Mouse (Mus musculus): ENCODE data around the gene Rprml. TPM values are rescaled to one million over a fixed set of nuclear protein-coding genes. Genes with fewer than 3 reads are reported as not detected.
A peak's percentile ranks its signal among the peaks of the same experiment; 100 is the strongest.

Gene Rprml
- polyA plus RNA-seq, 1 experiment from 2014 or later, result not detected

GRCm38 (mm10) chr11:103646301-103646700 is 3.1 kb upstream of the Rprml start:
- no peaks in the 10 kb centered on the region for H3K9me3 ChIP-seq
- H3K27ac ChIP-seq, result no peak overlapping the region
- peaks cover 53% of the 10 kb centered on the region for H3K27me3 ChIP-seq (replicated peaks)
- H3K4me3 ChIP-seq (replicated peaks), result no peak overlapping the region
- 73% methylated on average over 6 of the region's 6 CpGs for WGBS
- ATAC-seq (ENCODE audit: insufficient read depth, low FRiP score, low read depth), result no peak
- no peak overlapping the region for H3K4me2 ChIP-seq
- H3K9ac ChIP-seq, result no peak overlapping the region
- no peaks in the 10 kb centered on the region for H3K36me3 ChIP-seq
- peaks cover 14% of the 10 kb centered on the region for H3K4me1 ChIP-seq

- Histone ChIP-seq H3K4me2 (no peak overlapping the region), H3K27me3 (replicated peaks) (peaks cover 64% of the 10 kb centered on the region), H3K27ac (no peak overlapping the region), H3K4me1 (peaks cover 14% of the 10 kb centered on the region), H3K36me3 (no peaks in the 10 kb centered on the region), H3K9ac (no peak overlapping the region), H3K4me3 (replicated peaks) (no peak overlapping the region), H3K9me3 (no peaks in the 10 kb centered on the region)
- WGBS, result 11% methylated on average over 11 of the region's 11 CpGs
- ATAC-seq (ENCODE audit: insufficient read depth, low FRiP score, low read depth), result no peak
Observed at GRCm38 (mm10) chr11:103647921-103648620, 1.3 kb upstream of the Rprml start.

DNA sequence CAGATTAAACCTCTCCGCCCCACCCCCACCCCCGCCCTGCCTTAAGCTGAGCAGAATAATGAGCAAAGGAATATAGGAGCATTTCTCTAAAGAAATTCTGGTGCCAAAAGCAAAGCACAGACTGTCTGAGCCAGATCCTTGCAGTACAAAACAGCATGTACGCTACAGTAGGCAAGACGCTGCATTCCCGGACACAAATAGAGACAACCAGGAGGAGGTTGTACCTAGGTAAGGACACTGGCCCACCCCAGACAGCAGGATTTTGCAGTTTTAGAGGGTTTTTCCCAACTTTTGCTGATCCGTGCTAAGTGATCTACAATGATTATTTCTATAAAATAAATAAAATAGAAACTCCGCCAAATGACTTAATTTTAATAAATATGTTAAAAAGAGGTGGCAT is 714 bp upstream of the Rprml start:
- Histone ChIP-seq H3K27me3 (replicated peaks) (peaks cover 65% of the 10 kb centered on the region), H3K27ac (no peak overlapping the region)
- ATAC-seq (ENCODE audit: insufficient read depth, low FRiP score, low read depth), result no peak

DNA sequence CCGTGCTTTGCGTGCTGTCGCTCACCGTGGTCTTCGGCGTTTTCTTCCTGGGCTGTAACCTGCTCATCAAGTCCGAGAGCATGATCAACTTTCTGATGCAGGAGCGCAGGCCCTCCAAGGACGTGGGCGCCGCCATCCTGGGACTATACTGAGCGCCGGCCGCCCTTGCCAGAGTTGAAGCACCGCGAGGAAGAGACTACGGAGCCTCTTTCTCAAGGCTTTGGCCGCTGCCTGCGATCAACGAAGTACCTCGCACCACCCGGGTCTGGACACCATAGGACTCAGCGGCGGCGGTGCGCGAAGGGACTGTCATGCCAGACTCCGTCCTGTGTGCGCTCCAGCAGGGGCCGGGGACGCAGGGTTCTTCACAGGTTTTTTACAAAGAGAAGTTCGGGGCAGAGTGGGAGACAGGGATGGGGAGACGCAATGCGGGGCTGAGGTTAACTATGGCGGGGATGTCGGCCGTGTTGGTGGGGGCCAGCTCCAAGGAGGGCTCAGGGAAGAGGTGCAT is 668 bp downstream of the Rprml start:
- Histone ChIP-seq H3K9me3 (no peaks in the 10 kb centered on the region), H3K27ac (no peak overlapping the region), H3K9ac (no peak overlapping the region), H3K27me3 (replicated peaks) (peaks cover 70% of the 10 kb centered on the region), H3K4me2 (peak overlapping the region; percentile 71), H3K4me3 (replicated peaks) (peak overlapping the region; percentile 36), H3K36me3 (no peaks in the 10 kb centered on the region), H3K4me1 (peaks cover 14% of the 10 kb centered on the region)
- no peak for ATAC-seq (ENCODE audit: insufficient read depth, low FRiP score, low read depth)
- under 1% methylated on average over 37 of the region's 37 CpGs for WGBS

More for the DNA sequence above, 714 bp upstream of the Rprml start:
- no peak overlapping the region for H3K9ac ChIP-seq
- H3K9me3 ChIP-seq, result no peaks in the 10 kb centered on the region
- no peaks in the 10 kb centered on the region for H3K36me3 ChIP-seq
- WGBS, result 28% methylated on average over 7 of the region's 7 CpGs
- H3K4me2 ChIP-seq, result no peak overlapping the region; the same call in 1 of the 2 replicates
- peaks cover 14% of the 10 kb centered on the region for H3K4me1 ChIP-seq
- H3K4me3 ChIP-seq (replicated peaks), result no peak overlapping the region

DNA sequence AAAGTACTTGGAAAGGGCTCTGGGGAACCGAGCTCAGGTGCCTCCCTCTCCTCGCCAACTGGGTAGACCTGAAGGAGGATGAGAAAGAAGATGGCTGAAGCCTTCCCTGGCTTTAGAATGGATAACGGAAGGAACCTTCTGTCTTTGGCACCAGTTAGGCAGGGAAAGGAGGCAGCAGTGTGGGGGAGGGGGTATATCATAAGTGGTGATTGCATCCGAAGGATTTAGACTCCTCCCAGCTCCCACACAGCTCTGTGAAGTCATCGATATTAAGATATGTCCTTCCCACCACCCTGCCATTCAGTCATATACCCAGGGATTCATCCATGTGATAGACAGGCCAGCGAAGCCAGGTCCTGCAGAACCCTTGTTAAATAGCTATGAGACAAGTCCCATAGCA is 2.1 kb downstream of the Rprml start:
- Histone ChIP-seq H3K4me1 (peaks cover 14% of the 10 kb centered on the region), H3K9ac (no peak overlapping the region), H3K27me3 (replicated peaks) (peaks cover 75% of the 10 kb centered on the region), H3K36me3 (no peaks in the 10 kb centered on the region), H3K4me3 (replicated peaks) (no peak overlapping the region), H3K9me3 (no peaks in the 10 kb centered on the region), H3K4me2 (no peak overlapping the region), H3K27ac (no peak overlapping the region)
- WGBS, result 75% methylated on average over 6 of the region's 6 CpGs
- no peak for ATAC-seq (ENCODE audit: insufficient read depth, low FRiP score, low read depth)

GRCm38 (mm10) chr11:103653359-103653965 is 4.1 kb downstream of the Rprml start:
- Histone ChIP-seq H3K4me1 (peaks cover 14% of the 10 kb centered on the region), H3K9me3 (no peaks in the 10 kb centered on the region), H3K9ac (no peak overlapping the region), H3K4me3 (replicated peaks) (no peak overlapping the region), H3K27me3 (replicated peaks) (peaks cover 55% of the 10 kb centered on the region), H3K4me2 (no peak overlapping the region), H3K27ac (no peak overlapping the region), H3K36me3 (no peaks in the 10 kb centered on the region)
- WGBS, result 62% methylated on average over 10 of the region's 10 CpGs
- ATAC-seq (ENCODE audit: insufficient read depth, low FRiP score, low read depth), result no peak

DNA sequence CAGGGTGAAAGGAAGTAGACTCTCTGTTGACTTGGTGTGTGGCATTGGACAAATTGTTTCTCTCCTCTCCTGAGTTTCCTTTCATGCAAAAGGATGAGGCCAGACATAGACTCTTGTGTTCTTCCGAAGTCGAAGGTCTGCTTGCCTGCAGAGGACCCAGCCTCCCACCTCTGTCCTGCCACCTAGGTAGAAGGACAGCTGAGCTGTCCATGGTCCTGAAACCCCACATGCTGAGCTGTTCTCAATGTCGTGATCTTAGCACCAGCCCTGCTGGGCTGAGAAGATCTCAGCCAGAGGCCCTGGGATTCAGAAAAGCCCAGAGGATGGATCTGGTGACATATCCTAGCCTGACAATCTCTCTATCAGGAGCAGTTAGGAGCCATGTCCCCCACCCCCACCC is 7.2 kb downstream of the Rprml start:
- Histone ChIP-seq H3K9ac (no peak overlapping the region), H3K4me1 (no peaks in the 10 kb centered on the region), H3K36me3 (no peaks in the 10 kb centered on the region), H3K4me3 (replicated peaks) (no peak overlapping the region), H3K9me3 (no peaks in the 10 kb centered on the region), H3K27me3 (replicated peaks) (peaks cover 24% of the 10 kb centered on the region), H3K4me2 (no peak overlapping the region), H3K27ac (no peak overlapping the region)
- no peak for ATAC-seq (ENCODE audit: insufficient read depth, low FRiP score, low read depth)
- WGBS, result 9% methylated on average over 3 of the region's 3 CpGs

DNA sequence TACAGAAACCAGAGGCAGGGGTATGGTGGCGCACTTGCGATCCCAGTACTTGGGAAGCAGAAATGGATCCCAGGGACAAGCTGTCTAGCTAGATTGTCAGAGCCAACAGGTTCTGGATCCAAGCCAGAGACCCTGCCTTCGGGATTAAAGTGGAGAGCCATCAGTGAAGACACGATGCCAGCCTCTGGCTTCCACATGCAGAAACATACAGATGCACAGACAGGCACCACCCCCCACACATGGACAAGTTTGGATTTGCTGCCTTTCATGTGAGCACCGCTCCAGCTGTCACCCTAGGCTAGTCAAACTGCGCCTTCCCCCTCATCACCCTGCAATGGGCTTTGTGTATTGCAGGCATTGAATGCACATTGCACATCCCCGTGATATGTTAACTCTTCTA is 8.8 kb downstream of the Rprml start:
- Histone ChIP-seq H3K4me3 (replicated peaks) (no peak overlapping the region), H3K9ac (no peak overlapping the region), H3K4me1 (no peaks in the 10 kb centered on the region), H3K27ac (no peak overlapping the region), H3K36me3 (no peaks in the 10 kb centered on the region), H3K9me3 (no peaks in the 10 kb centered on the region), H3K27me3 (replicated peaks) (peaks cover 15% of the 10 kb centered on the region), H3K4me2 (no peak overlapping the region)
- no peak for ATAC-seq (ENCODE audit: insufficient read depth, low FRiP score, low read depth)
- WGBS, result 81% methylated on average over 7 of the region's 7 CpGs

GRCm38 (mm10) chr11:103661863-103662262 is 12.5 kb downstream of the Rprml start:
- H3K4me2 ChIP-seq, result no peak overlapping the region
- H3K36me3 ChIP-seq, result no peaks in the 10 kb centered on the region
- no peak overlapping the region for H3K4me3 ChIP-seq (replicated peaks)
- no peak for ATAC-seq (ENCODE audit: insufficient read depth, low FRiP score, low read depth)
- H3K27ac ChIP-seq, result no peak overlapping the region
- H3K27me3 ChIP-seq (replicated peaks), result no peaks in the 10 kb centered on the region
- 48% methylated on average over 4 of the region's 4 CpGs for WGBS
- no peaks in the 10 kb centered on the region for H3K4me1 ChIP-seq
- no peak overlapping the region for H3K9ac ChIP-seq
- H3K9me3 ChIP-seq, result no peaks in the 10 kb centered on the region

DNA sequence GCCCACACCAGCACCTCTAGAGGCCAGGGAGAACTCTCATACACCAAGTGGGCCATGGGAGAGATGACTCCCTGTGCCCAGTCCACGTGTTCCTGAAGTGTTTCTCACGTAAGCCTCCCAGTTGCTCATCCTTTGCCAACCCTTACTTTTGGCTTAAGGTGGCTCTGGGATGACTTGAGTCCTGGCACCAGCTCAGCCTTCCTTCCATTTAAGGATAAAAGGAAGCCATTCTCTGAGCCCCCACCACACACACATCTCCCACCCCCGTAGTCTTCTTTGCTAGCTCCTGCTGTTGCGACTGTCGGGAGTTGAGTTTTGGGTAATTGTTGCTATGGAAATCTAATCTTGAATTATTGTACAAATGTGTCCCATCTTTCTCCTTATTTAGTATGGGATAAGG is 13.2 kb downstream of the Rprml start:
- Histone ChIP-seq H3K9me3 (no peaks in the 10 kb centered on the region), H3K4me1 (no peaks in the 10 kb centered on the region), H3K4me3 (replicated peaks) (no peak overlapping the region), H3K36me3 (no peaks in the 10 kb centered on the region), H3K9ac (no peak overlapping the region), H3K27me3 (replicated peaks) (no peaks in the 10 kb centered on the region), H3K27ac (no peak overlapping the region), H3K4me2 (no peak overlapping the region)
- ATAC-seq (ENCODE audit: insufficient read depth, low FRiP score, low read depth), result no peak
- 85% methylated on average over 5 of the region's 5 CpGs for WGBS

DNA sequence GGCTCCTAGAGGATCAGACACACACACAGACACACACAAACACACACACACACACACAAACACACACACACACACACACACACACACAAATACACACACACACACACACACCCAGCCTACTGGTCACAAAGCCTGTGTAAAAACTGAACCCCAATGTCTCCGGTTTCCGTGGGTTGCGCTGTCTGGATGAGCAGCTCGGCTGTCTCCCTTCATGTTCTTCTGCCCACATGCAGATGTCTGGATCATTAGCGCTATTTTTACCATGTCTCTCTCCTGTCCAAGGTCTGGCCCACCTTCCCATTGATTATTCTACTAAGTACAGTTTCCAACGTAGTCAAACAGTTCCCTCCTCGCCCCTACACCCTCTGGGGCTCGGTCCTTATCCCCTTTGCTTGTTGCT is 13.7 kb downstream of the Rprml start:
- 80% methylated on average over 8 of the region's 8 CpGs for WGBS

GRCm38 (mm10) chr11:103665695-103666094 is 16.3 kb downstream of the Rprml start:
- no peaks in the 10 kb centered on the region for H3K4me1 ChIP-seq
- no peaks in the 10 kb centered on the region for H3K9me3 ChIP-seq
- ATAC-seq (ENCODE audit: insufficient read depth, low FRiP score, low read depth), result no peak
- 69% methylated on average over 1 of the region's 1 CpGs for WGBS
- H3K9ac ChIP-seq, result no peak overlapping the region
- no peak overlapping the region for H3K4me2 ChIP-seq
- no peaks in the 10 kb centered on the region for H3K36me3 ChIP-seq
- no peak overlapping the region for H3K4me3 ChIP-seq (replicated peaks)
- no peak overlapping the region for H3K27ac ChIP-seq
- no peaks in the 10 kb centered on the region for H3K27me3 ChIP-seq (replicated peaks)

More for the DNA sequence above, 13.7 kb downstream of the Rprml start:
- Histone ChIP-seq H3K27me3 (replicated peaks) (no peaks in the 10 kb centered on the region), H3K27ac (no peak overlapping the region), H3K36me3 (no peaks in the 10 kb centered on the region), H3K4me1 (no peaks in the 10 kb centered on the region), H3K9ac (no peak overlapping the region), H3K9me3 (no peaks in the 10 kb centered on the region), H3K4me2 (no peak overlapping the region), H3K4me3 (replicated peaks) (no peak overlapping the region)
- ATAC-seq (ENCODE audit: insufficient read depth, low FRiP score, low read depth), result no peak

Measured in stomach, embryonic 15.5 days (tissue).